In the genomic region with DNA sequence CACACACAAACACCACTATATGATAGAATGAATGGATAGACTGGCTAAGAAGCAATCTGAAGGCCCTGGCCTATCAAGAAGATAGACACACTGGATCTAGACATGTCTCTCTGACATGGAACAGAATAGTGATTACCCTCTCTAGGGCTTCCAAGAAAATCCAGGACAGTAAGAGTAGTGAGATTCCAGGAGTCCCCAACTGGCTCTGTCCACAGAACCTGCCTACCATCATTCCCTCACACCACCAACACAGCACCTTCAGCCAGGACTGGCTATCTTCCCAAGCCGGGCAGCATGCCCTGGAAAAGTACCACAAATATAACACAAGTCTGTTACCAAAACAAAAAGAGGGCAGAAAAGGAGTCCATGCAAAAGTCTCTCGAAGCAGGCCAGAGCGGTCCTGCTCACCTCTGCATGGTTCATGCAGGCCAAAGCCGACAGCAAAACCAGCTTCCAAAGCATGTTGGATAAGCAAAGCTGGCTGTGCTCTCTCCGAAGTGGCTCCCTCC, we compare ENCODE assay signal across 9 mouse cellular contexts. TPM values are rescaled to one million over a fixed set of nuclear protein-coding genes. Genes with fewer than 3 reads are reported as not detected.
DNase-seq lines count a peak whose midpoint lies in the region; ATAC-seq lines count a peak whose summit lies in the region.
"Had no signal": no experiment of that assay in that cellular context is flagged by ENCODE, and none has a peak within 500 bp of the region (broad histone marks: within the 10 kb centered on the region; RNA-seq: fewer than 3 reads in every experiment).

No protein-coding gene starts in this region.

- DNase-seq in gastrocnemius, postnatal 10 days: peak; percentile 9
- DNase-seq in gastrocnemius, postnatal 14 days: no peak
- DNase-seq in adipocyte (ENCODE audit: low spot score): peak; percentile 58
- DNase-seq in cerebellum, postnatal 10 days: peak; percentile 78 to 84
- peak; percentile 24 to 60 for DNase-seq in layer of hippocampus, adult 8-10 months (ENCODE audit: low spot score in 2 of 2)
- no peak for DNase-seq in spleen, adult 12 weeks (ENCODE audit: low spot score)
- DNase-seq in thymus, adult 18-20 months: no peak
- DNase-seq: liver, embryonic 13.5 days had no signal

- intact Hi-C loops in gastrocnemius, postnatal 14 days (cut with DNase I; ENCODE audit: low total_unique reads): no loop called here

- ATAC-seq in erythroid progenitor cell, adult 5-6 weeks (replicated peaks; ENCODE audit: low FRiP score, poor library complexity, severe bottlenecking): no peak

RNA-seq across cellular contexts. Expression of a gene that starts 59.8 kb away (rescaled TPM):
- total RNA-seq in gastrocnemius, postnatal 10 days (2021): 1 to 10 TPM; 3.8 to 4.9 TPM
- 1 to 10 TPM; 4.3 to 4.9 TPM for total RNA-seq in gastrocnemius, postnatal 14 days (2021)
- total RNA-seq in layer of hippocampus, adult 8-10 months (2022): 10 to 100 TPM; 10.5 to 15.0 (median 10.6) TPM
- total RNA-seq in erythroid progenitor cell, adult 5-6 weeks (2015; ENCODE audit: low replicate concordance): 65.4 and 66.0 TPM in 2 replicates
- total RNA-seq in erythroid progenitor cell, adult 5-6 weeks (2017; ENCODE audit: low replicate concordance): 27.2 and 42.7 TPM in 2 replicates

Comparison
In these comparisons a context has a peak if more than half of its experiments do, and no peak if none do; other contexts are left out.
1. DNase-seq: peak in gastrocnemius, postnatal 10 days (single experiment), adipocyte (single experiment), cerebellum, postnatal 10 days (2 of 2) and layer of hippocampus, adult 8-10 months (2 of 2); none in gastrocnemius, postnatal 14 days (single experiment), spleen, adult 12 weeks (single experiment) and thymus, adult 18-20 months (0 of 2).